Mouse (Mus musculus) layer of hippocampus, postnatal 36 days (tissue): ENCODE results near the gene Arid1a. TPM values are rescaled to one million over a fixed set of nuclear protein-coding genes. Genes with fewer than 3 reads are reported as not detected.

Source experiments
- DNase-seq, 2 experiments: peaks; one replicate each; pipeline ENCODE4 v3.0.0; 2022
- total RNA-seq, 2 experiments: library from RNA; stranded (reverse); gene quantifications; 2 replicates each; pipeline ENCODE4 v1.2.3; 2021

The Arid1a gene
- total RNA-seq, 2 experiments from 2014 or later: 75.1 to 87.6 TPM

GRCm38 (mm10) chr4:133730122-133730521 lies 26.4 kb downstream of the Arid1a start:
- DNase-seq: no peak

- peak; percentile 80 to 83 for DNase-seq
These were observed 27.0 kb downstream of the Arid1a start for GRCm38 (mm10) chr4:133729541-133730093.

- DNase-seq: no peak
These were observed 27.6 kb downstream of the Arid1a start for GRCm38 (mm10) chr4:133729007-133729406.

- no peak for DNase-seq
These were observed 28.3 kb downstream of the Arid1a start for GRCm38 (mm10) chr4:133728256-133728655.

DNA sequence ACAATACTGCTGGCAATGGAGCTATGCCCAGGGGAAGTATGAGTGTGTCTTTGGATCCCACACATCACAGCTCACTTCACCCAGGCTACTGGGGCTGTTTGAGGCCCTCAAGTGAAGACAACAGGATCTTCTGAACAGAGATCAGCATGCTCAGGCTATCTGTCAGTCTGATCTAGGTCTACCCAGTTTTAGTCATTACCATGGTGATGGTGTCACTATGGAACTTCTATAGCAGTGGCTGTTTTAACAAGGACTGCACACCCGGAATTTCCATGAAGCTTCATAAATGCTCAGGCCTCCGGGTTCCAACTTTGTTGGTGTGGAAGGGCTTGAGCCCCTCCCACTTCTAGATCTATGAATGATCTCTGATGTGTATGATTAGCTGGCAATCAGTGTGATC lies 30.9 kb downstream of the Arid1a start:
- no peak for DNase-seq

DNA sequence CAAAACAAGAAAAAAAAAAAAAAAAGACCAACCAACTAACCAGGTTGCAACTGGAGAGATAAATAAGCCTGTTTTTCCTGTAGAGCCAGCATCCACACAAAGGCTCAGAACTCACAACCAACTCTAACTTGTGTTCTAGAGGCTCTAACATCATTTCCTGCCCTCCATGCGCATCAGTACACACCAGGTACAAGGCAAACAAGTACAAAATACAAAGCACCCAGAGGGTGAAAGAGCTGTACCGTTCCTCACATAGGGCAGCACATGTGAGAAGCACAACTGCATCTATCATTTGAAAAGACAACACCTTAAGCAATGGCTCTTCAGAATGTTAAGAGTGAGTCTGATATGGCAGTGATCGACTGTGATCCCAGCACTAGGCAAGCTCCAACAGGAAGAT lies 36.8 kb downstream of the Arid1a start:
- DNase-seq: no peak

DNA sequence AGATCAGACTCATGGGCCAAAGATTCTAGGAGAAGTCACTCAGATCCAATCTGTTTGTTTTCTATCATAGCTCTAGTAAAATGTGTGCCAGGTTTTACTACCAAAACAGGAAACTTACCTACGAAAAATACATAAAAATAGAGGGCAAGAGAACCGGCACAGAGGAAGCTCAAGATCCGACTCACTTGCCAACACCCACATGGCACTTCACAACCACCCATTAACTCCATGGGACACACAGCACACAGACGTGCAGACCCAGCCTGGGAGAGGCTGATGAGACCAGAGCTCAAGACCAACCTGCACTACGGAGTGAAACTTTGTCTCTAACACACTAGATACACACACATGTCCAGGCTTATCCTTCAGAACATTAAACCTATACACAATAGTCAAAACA lies 43.8 kb downstream of the Arid1a start:
- no peak for DNase-seq

- no peak for DNase-seq
These were observed 45.1 kb downstream of the Arid1a start for GRCm38 (mm10) chr4:133711307-133712076.

DNA sequence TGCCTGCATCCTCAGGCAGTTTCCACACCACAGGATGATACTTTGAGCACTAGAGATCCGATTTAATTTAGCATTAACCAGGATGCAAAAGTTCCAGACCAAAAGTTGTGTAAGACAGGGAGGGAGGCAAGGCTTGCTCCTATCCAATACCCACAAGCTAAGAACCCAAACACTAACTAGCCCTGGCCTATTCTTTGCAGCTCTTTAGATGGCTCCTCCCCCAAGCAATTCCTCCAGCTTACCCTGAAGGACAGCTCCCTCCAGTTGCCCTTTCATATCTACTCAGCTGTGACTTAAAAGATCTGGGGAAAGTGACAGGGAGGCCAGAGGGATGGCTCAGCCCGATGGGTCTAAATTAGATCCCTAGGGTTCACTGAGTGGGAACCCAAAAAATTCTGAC lies 47.2 kb downstream of the Arid1a start:
- no peak for DNase-seq

- no peak for DNase-seq
These were observed 49.1 kb downstream of the Arid1a start for GRCm38 (mm10) chr4:133707464-133707863.

- DNase-seq: peak; percentile 46 to 60
These were observed 49.6 kb downstream of the Arid1a start for GRCm38 (mm10) chr4:133706956-133707355.

DNA sequence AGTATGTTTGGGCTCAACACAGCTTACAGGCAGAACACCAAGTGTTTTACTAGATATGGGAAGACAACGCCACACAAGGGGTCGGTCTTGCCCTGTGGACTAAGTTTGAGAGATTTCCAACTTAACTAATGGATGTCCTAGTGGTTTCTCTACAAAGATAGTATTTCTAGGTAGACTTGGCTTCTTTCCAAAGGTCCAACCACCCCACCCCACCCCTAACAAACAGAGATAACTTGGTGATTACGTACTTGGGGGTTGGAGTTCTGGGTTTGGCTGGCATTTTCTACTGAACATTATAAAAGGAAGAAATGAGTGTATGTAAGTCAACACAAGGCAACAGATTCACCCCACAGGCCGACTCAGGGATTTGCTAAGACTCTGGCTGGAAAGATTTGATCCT lies 51.5 kb downstream of the Arid1a start:
- no peak for DNase-seq

DNA sequence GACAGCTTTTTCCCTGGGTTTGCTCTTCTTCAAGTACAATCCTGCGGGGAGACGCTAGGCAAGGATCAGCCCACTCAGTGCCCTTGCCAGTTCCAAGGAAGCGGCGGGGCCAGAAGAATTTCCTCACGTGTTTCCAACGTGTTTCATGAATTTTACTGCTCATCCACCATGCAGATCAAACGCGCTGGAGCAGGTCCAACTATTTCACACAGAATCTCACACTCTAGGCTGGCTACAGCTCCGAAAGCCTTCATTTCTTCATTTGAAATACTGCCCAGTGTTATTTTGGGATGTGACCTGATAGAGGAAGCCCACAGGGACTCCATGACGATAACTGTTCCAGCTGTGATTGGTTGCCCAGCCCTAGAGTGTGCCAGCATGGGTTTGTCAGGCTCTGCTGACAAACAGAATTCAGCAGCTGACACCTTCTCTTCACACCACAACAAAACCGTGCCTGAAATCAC lies 55.6 kb downstream of the Arid1a start:
- DNase-seq: peak; percentile 23 to 27

GRCm38 (mm10) chr4:133695363-133695762 lies 61.2 kb downstream of the Arid1a start:
- no peak for DNase-seq

DNA sequence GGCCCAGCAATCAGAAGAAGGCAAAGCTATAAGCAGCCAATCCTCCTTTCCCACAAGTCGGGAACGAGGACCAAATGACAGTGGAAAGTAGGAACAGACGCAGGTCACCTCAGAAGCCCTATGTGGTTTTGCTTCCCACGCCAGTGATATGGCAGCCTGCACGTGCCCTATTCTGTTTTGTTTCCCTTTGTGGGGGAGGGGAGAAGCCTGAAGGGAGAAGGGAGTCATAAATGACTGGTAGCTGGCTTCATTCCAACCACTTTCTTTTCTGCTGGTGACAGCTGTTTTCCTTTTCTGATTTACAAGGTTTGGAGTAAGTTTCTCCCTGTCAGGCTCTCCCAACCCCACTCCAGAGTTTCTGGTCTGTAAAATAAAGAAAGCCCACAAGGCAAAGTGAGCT lies 66.3 kb downstream of the Arid1a start:
- no peak for DNase-seq

DNA sequence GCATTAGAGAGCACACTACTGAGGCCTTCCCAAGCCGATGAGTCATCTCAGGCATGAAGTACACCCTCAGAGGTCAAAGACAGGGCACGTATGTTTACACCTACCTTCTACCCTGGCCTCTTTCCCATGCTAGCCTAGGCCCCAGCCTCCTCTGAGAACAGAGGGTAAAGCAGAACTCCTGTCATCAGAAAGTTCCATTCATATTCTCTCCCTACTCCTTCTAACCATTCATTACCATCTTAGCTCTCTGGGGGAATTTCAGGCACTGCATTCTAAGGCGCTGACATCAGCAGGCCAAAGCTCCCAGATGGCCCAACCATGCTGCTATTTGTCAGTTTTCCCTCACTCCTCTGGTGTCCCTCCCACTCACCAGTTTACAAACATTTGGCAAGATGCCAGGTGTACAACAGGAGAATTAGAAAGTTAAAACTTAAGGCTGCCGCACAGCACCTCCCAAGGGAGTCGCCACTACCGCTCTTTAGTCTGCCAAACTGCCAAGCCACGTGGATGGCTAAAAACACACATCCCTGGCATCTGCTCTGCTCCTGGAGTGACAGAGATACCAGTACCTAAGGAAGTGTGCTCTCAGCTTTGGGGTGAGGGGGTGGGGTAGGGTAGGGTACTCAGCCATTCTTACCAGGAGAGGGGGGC lies 68.0 kb downstream of the Arid1a start:
- no peak for DNase-seq

DNA sequence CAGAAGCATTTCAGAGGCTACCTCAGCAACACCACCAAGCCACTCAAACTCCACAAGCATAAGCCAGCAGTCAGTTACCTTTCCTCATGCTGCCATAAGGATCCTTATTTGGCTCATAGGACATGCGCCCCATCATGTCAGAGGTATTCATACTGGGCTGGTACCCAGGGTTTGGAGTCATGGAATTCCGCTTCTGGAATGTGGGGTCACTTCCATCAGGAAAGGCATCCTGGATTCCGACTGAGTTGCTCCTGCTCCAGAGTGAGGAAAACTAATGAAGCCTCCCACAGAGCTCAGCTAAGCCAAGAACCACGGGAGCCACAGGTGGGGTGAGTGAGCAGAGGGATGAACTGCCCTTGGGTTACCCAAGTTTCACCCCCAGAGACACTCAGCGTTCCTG lies 69.4 kb downstream of the Arid1a start:
- no peak for DNase-seq

GRCm38 (mm10) chr4:133686512-133686911 lies 70.1 kb downstream of the Arid1a start:
- DNase-seq: no peak

- no peak for DNase-seq
These were observed 76.3 kb downstream of the Arid1a start for GRCm38 (mm10) chr4:133680206-133680786.

GRCm38 (mm10) chr4:133679629-133680028 lies 76.9 kb downstream of the Arid1a start:
- DNase-seq: no peak

DNA sequence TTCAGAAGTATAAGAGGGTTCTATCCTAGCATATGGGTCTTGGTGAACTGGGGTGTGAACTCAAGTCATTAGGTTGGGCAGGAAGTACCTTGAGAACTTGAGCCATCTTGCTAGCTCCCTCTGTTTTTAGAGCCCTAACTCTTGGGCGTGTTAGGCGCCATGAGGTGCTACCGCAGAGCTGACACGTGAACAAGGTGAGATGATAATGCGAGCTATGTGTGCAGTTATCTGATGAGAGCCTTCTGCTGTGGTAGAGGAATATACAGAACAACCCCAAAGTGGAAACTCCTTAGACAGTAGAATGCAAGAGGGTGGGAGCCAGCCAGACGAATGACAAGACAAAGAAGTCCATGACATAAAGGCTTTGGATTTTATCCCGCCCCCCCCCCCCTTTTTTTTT lies 79.3 kb downstream of the Arid1a start:
- DNase-seq: no peak

- DNase-seq: no peak
These were observed 80.4 kb downstream of the Arid1a start for GRCm38 (mm10) chr4:133676189-133676588.

GRCm38 (mm10) chr4:133675594-133676016 lies 81.0 kb downstream of the Arid1a start:
- DNase-seq: no peak
